Mouse (Mus musculus) hindbrain, embryonic 12.5 days (tissue): ENCODE data around the gene Flt1. TPM values are rescaled to one million over a fixed set of nuclear protein-coding genes. Genes with fewer than 3 reads are reported as not detected.

Experiments
- ATAC-seq: fragments of 200-750 bp; cut with Nextera tagmentation; 2 replicates; pipeline ENCODE4 v1.8.0; 2017; ENCODE audit warnings: moderate TSS enrichment; ENCODE audit not compliant: low FRiP score
- H3K27ac ChIP-seq: fragments of 300-500 bp; sonication (generic); 2 replicates; pipeline ENCODE4 v1.5.1; 2016; ENCODE audit warnings: mild to moderate bottlenecking
- H3K27me3 ChIP-seq: fragments of 300-500 bp; sonication (generic); 2 replicates; pipeline ENCODE4 v1.6.1; 2016; ENCODE audit warnings: mild to moderate bottlenecking
- H3K36me3 ChIP-seq: fragments of 300-500 bp; sonication (generic); 2 replicates; pipeline ENCODE4 v1.6.1; 2016; ENCODE audit warnings: mild to moderate bottlenecking
- H3K4me1 ChIP-seq: fragments of 300-500 bp; sonication (generic); 2 replicates; pipeline ENCODE4 v1.6.1; 2016
- H3K4me2 ChIP-seq: fragments of 300-500 bp; sonication (generic); replicated peaks from 2 replicates; pipeline ENCODE4 v1.6.1; 2016; ENCODE audit warnings: mild to moderate bottlenecking
- H3K4me3 ChIP-seq: fragments of 300-500 bp; sonication (generic); 2 replicates; pipeline ENCODE4 v1.5.1; 2016; ENCODE audit warnings: mild to moderate bottlenecking
- H3K9ac ChIP-seq: fragments of 300-500 bp; sonication (generic); 2 replicates; pipeline ENCODE4 v1.6.1; 2016; ENCODE audit warnings: mild to moderate bottlenecking, moderate library complexity
- H3K9me3 ChIP-seq: fragments of 300-500 bp; sonication (generic); replicated peaks from 2 replicates; pipeline ENCODE4 v1.6.1; 2016; ENCODE audit warnings: mild to moderate bottlenecking
- WGBS: fragments of 180-500 bp; shearing (Covaris S2); methylation state at CpG from one replicate; pipeline ENCODE4 v1.1.7; 2016; 5-methylcytosine and 5-hydroxymethylcytosine counted together
- polyA plus RNA-seq: library from polyadenylated mRNA; unstranded; fragments of >200 nt; fragmentation: Nextera tagmentation; extraction: Ambion mirVana; gene quantifications from 2 replicates; pipeline ENCODE4 v1.2.1, GENCODE M21; 2016

The Flt1 gene
- polyA plus RNA-seq = 12.2 and 14.6 TPM in 2 replicates

DNA sequence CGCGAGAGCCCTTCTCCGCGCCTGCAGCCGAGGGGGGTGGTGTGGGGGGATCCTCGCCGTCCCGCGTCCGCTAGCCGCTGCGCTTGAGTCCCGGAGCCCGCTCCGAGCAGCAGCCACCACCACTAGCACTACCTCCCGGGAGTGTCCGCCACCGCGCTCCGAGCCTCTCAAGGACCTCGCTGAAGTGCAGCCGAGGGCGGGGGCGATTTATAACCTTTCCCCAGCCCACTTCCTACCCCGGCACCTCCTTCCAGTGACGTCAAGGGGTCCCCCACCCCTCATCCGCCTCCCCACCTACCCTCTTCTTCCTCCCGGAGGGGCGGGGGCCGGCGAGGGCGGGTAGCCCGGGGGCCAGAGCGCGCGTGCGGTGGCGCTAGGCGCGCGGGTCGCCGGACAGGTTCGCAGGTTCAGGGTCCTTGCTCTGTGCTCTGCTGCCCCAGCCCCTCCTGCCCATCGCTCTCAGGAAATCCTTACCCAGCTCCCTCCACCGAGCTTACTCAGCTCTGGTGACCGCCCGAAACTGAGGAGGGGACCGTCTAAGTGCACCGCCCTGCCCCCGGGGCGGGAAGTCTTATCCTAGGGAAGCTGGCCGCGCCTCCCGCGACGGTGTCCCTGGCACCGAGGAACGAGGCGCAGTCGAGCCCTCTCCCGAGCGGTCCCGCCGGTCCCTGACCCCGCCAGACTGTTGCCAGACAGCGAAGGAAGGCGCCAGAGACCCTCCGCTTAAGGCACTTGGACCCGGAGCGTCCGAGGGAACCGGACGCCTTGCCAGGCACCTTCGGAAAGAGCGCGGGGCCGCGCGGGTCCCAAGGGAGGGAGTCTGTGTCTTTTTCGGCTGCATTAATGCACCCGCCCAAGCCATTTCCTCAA lies at the start of gene Flt1:
TSS of gene Flt1 (minus strand) at position 181 of the 870 bp plus-strand sequence.
- peaks cover 89% of the 10 kb centered on the region for H3K27me3 ChIP-seq
- WGBS = under 1% methylated on average over 73 of the region's 82 CpGs
- H3K4me2 ChIP-seq = peak within 1 kb of the TSS; percentile 67
- no peaks in the 10 kb centered on the region for H3K9me3 ChIP-seq
- H3K4me1 ChIP-seq = peaks cover 20% of the 10 kb centered on the region
- peak within 1 kb of the TSS; percentile 40 for H3K4me3 ChIP-seq
- no peak within 1 kb of the TSS for H3K27ac ChIP-seq
- H3K36me3 ChIP-seq = no peaks in the 10 kb centered on the region
- H3K9ac ChIP-seq = peak within 1 kb of the TSS; percentile 51
- peak; percentile 55; the same call in 1 of the 2 replicates for ATAC-seq

DNA sequence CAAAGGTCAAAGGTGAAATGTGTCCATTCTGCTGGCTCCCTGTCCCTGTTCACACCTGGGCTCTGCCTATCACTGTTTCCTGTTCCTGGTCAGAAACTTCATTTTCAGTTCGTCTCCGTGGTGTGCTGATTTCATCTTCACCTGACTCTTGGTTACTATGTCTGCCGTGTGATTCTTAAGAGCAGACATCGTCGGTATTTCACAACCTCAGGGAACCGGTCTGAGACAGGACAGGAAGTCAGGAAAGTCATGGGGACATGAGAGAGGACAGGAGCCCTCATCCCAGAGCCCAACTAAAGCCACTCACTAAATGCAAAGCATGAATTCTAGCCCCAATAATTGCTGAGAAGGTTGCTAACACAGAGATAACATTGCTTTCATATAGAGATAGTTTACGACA lies 49.4 kb upstream of the Flt1 start:
- no peak overlapping the region for H3K27ac ChIP-seq
- WGBS = 82% methylated on average over 7 of the region's 7 CpGs
- no peaks in the 10 kb centered on the region for H3K36me3 ChIP-seq
- no peaks in the 10 kb centered on the region for H3K27me3 ChIP-seq
- H3K4me3 ChIP-seq = no peak overlapping the region
- no peak for ATAC-seq
- no peak overlapping the region for H3K9ac ChIP-seq
- no peak overlapping the region for H3K4me2 ChIP-seq
- H3K4me1 ChIP-seq = no peaks in the 10 kb centered on the region
- H3K9me3 ChIP-seq = no peaks in the 10 kb centered on the region

DNA sequence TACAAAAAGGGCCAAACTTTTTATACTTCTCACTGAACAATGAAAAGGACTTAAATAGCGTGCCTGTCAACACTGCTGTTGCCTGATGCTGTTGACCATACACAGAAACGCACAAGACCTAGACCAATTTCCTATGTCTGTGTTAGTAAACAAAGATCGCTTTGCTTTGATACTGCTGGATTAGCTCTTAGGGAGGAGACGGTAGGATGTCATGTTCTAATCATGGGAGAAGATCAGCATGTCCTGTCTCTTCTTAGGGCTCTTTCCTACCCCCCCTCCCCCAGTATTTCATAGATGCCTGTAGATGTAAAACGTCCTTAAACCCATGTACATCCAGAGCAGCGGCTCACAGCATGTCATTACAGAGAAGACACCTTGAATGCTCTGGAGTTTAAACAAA lies 44.1 kb upstream of the Flt1 start:
- no peak overlapping the region for H3K4me2 ChIP-seq
- H3K27me3 ChIP-seq = no peaks in the 10 kb centered on the region
- H3K27ac ChIP-seq = no peak overlapping the region
- H3K9ac ChIP-seq = no peak overlapping the region
- no peaks in the 10 kb centered on the region for H3K4me1 ChIP-seq
- no peak for ATAC-seq
- no peak overlapping the region for H3K4me3 ChIP-seq
- WGBS = 83% methylated on average over 6 of the region's 6 CpGs
- H3K36me3 ChIP-seq = no peaks in the 10 kb centered on the region
- no peaks in the 10 kb centered on the region for H3K9me3 ChIP-seq

DNA sequence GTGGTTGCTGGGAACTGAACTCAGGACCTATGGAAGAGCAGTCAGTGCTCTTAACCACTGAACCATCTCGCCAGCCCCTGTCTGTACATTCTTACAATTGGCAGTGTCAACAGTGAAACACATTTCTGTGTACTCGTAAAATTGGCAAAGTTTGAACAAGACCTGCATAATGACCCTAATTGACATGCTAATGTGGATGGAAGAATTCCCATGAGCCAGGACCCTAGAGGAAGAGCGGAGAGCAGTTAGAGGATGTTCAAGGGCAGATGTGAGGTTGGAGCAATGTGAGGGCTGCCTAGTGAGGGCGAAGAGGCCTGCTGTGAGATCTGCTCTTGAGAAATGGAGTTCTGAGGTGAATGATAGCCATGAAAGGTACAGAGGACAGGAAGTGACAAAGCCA lies 38.2 kb upstream of the Flt1 start:
- Histone ChIP-seq H3K27me3 (no peaks in the 10 kb centered on the region), H3K9me3 (no peaks in the 10 kb centered on the region), H3K36me3 (no peaks in the 10 kb centered on the region), H3K4me3 (no peak overlapping the region), H3K4me2 (no peak overlapping the region), H3K4me1 (no peaks in the 10 kb centered on the region), H3K9ac (no peak overlapping the region), H3K27ac (no peak overlapping the region)
- ATAC-seq = no peak
- WGBS = 82% methylated on average over 4 of the region's 4 CpGs

GRCm38 (mm10) chr5:147761984-147762383 lies 36.2 kb upstream of the Flt1 start:
- Histone ChIP-seq H3K27me3 (no peaks in the 10 kb centered on the region), H3K4me3 (no peak overlapping the region), H3K4me2 (no peak overlapping the region), H3K36me3 (no peaks in the 10 kb centered on the region), H3K4me1 (no peaks in the 10 kb centered on the region), H3K9ac (no peak overlapping the region), H3K27ac (no peak overlapping the region), H3K9me3 (no peaks in the 10 kb centered on the region)
- WGBS = 21% methylated on average over 8 of the region's 8 CpGs
- no peak for ATAC-seq

- Histone ChIP-seq H3K9me3 (no peaks in the 10 kb centered on the region), H3K27me3 (no peaks in the 10 kb centered on the region), H3K4me1 (no peaks in the 10 kb centered on the region), H3K36me3 (no peaks in the 10 kb centered on the region), H3K27ac (no peak overlapping the region), H3K4me2 (no peak overlapping the region), H3K4me3 (no peak overlapping the region), H3K9ac (no peak overlapping the region)
- WGBS = 8% methylated on average over 9 of the region's 9 CpGs
- no peak for ATAC-seq
Measured at GRCm38 (mm10) chr5:147761275-147761674, 35.5 kb upstream of the Flt1 start.

- WGBS = 78% methylated on average over 9 of the region's 9 CpGs
- no peak for ATAC-seq
- H3K4me2 ChIP-seq = 0 out of 2 replicates have a peak overlapping the region, but pooled peaks have one; percentile 19
Measured at GRCm38 (mm10) chr5:147758640-147759319, 33.0 kb upstream of the Flt1 start.

GRCm38 (mm10) chr5:147757832-147758587 lies 32.2 kb upstream of the Flt1 start:
- no peak for ATAC-seq
- H3K9me3 ChIP-seq = 0 out of 2 replicates have a peak, but pooled peaks cover 4% of the 10 kb centered on the region
- 64% methylated on average over 12 of the region's 12 CpGs for WGBS
- peaks cover 12% of the 10 kb centered on the region for H3K27me3 ChIP-seq
- no peak overlapping the region for H3K4me3 ChIP-seq
- H3K9ac ChIP-seq = no peak overlapping the region
- H3K4me1 ChIP-seq = peaks cover 2% of the 10 kb centered on the region; the same call in 1 of the 2 replicates
- no peaks in the 10 kb centered on the region for H3K36me3 ChIP-seq
- no peak overlapping the region for H3K27ac ChIP-seq
- H3K4me2 ChIP-seq = 0 out of 2 replicates have a peak overlapping the region, but pooled peaks have one; percentile 19

More at GRCm38 (mm10) chr5:147758640-147759319, 33.0 kb upstream of the Flt1 start:
- H3K9ac ChIP-seq = no peak overlapping the region
- no peak overlapping the region for H3K27ac ChIP-seq
- 0 out of 2 replicates have a peak, but pooled peaks cover 4% of the 10 kb centered on the region for H3K9me3 ChIP-seq
- no peak overlapping the region for H3K4me3 ChIP-seq
- H3K27me3 ChIP-seq = peaks cover 6% of the 10 kb centered on the region; the same call in 1 of the 2 replicates
- H3K4me1 ChIP-seq = no peaks in the 10 kb centered on the region
- no peaks in the 10 kb centered on the region for H3K36me3 ChIP-seq

- H3K4me3 ChIP-seq = no peak overlapping the region
- ATAC-seq = no peak
- no peak overlapping the region for H3K9ac ChIP-seq
- H3K4me1 ChIP-seq = peaks cover 23% of the 10 kb centered on the region
- WGBS = under 1% methylated on average over 25 of the region's 25 CpGs
- no peaks in the 10 kb centered on the region for H3K36me3 ChIP-seq
- peak overlapping the region; percentile 39 for H3K4me2 ChIP-seq
- H3K27ac ChIP-seq = no peak overlapping the region
- H3K9me3 ChIP-seq = 0 out of 2 replicates have a peak, but pooled peaks cover 4% of the 10 kb centered on the region
- H3K27me3 ChIP-seq = peaks cover 51% of the 10 kb centered on the region
Measured at GRCm38 (mm10) chr5:147752914-147753341, 27.1 kb upstream of the Flt1 start.

- Histone ChIP-seq H3K27me3 (peaks cover 58% of the 10 kb centered on the region), H3K36me3 (no peaks in the 10 kb centered on the region), H3K9ac (peak overlapping the region; percentile 54), H3K4me3 (peak overlapping the region; percentile 32), H3K4me1 (peaks cover 24% of the 10 kb centered on the region), H3K4me2 (peak overlapping the region; percentile 56), H3K9me3 (0 out of 2 replicates have a peak, but pooled peaks cover 4% of the 10 kb centered on the region), H3K27ac (no peak overlapping the region)
- ATAC-seq = peak; percentile 6; the same call in 1 of the 2 replicates
- 0% methylated on average over 28 of the region's 28 CpGs for WGBS
Measured at GRCm38 (mm10) chr5:147751673-147752130, 25.9 kb upstream of the Flt1 start.

GRCm38 (mm10) chr5:147749972-147750371 lies 24.2 kb upstream of the Flt1 start:
- H3K27me3 ChIP-seq = peaks cover 59% of the 10 kb centered on the region
- H3K9me3 ChIP-seq = 0 out of 2 replicates have a peak, but pooled peaks cover 4% of the 10 kb centered on the region
- peaks cover 24% of the 10 kb centered on the region for H3K4me1 ChIP-seq

More at GRCm38 (mm10) chr5:147749972-147750371, 24.2 kb upstream of the Flt1 start:
- Histone ChIP-seq H3K9ac (no peak overlapping the region), H3K4me3 (no peak overlapping the region), H3K4me2 (no peak overlapping the region), H3K36me3 (no peaks in the 10 kb centered on the region), H3K27ac (no peak overlapping the region)
- 3% methylated on average over 5 of the region's 5 CpGs for WGBS
- ATAC-seq = no peak
